Mouse (Mus musculus) left cerebral cortex, postnatal 4 days (tissue): ENCODE data around the gene H6pd. TPM values are rescaled to one million over a fixed set of nuclear protein-coding genes. Genes with fewer than 3 reads are reported as not detected.

Experiments used
- DNase-seq: peaks from one replicate; pipeline ENCODE4 v3.0.0-alpha.2; 2022
- intact Hi-C: fragments of 180-260 bp; cut with DNase I; formaldehyde crosslinking; loops from one replicate; pipeline ENCODE4 v1.15.1; 2025
- total RNA-seq, 2 experiments: library from RNA; stranded (reverse); gene quantifications; 2 replicates each; pipeline ENCODE4 v1.2.3; 2021

H6pd gene
- total RNA-seq, 2 experiments from 2014 or later, result 11.7 to 13.8 TPM

- no peak for DNase-seq
Measured at GRCm38 (mm10) chr4:150029885-150030284, 21.1 kb upstream of the H6pd start.

GRCm38 (mm10) chr4:150023518-150023917, 14.7 kb upstream of the H6pd start:
- no peak for DNase-seq
- intact Hi-C loops, result no loop called here

More at GRCm38 (mm10) chr4:150029885-150030284, 21.1 kb upstream of the H6pd start:
- intact Hi-C loops, result loop anchor here (10.0 kb wide), 1 partner anchor 185 kb away; no protein-coding TSS in a partner anchor

- intact Hi-C loops, result no loop called here
- DNase-seq, result no peak
Measured at GRCm38 (mm10) chr4:150019741-150020380, 11.0 kb upstream of the H6pd start.

GRCm38 (mm10) chr4:150015436-150015835, 6.6 kb upstream of the H6pd start:
- intact Hi-C loops, result no loop called here
- no peak for DNase-seq

- intact Hi-C loops, result no loop called here
- no peak for DNase-seq
Measured at GRCm38 (mm10) chr4:150014378-150015091, 5.7 kb upstream of the H6pd start.

GRCm38 (mm10) chr4:150013805-150014204, 5.0 kb upstream of the H6pd start:
- intact Hi-C loops, result no loop called here
- DNase-seq, result no peak

- no peak for DNase-seq
- intact Hi-C loops, result no loop called here
Measured at GRCm38 (mm10) chr4:150013186-150013690, 4.4 kb upstream of the H6pd start.

GRCm38 (mm10) chr4:150012322-150012723, 3.5 kb upstream of the H6pd start:
- no peak for DNase-seq
- intact Hi-C loops, result no loop called here

- intact Hi-C loops, result no loop called here
- no peak for DNase-seq
Measured at GRCm38 (mm10) chr4:150011564-150012321, 2.9 kb upstream of the H6pd start.

GRCm38 (mm10) chr4:150010054-150010730, 1.4 kb upstream of the H6pd start:
- no peak for DNase-seq
- intact Hi-C loops, result no loop called here

- intact Hi-C loops, result no loop called here
- DNase-seq, result no peak
Measured at GRCm38 (mm10) chr4:150009587-150009930, 736 bp upstream of the H6pd start.

- intact Hi-C loops, result no loop called here
- DNase-seq, result peak; percentile 76
Measured at GRCm38 (mm10) chr4:150008325-150008852, 434 bp downstream of the H6pd start.

- DNase-seq, result no peak
- intact Hi-C loops, result no loop called here
Measured at GRCm38 (mm10) chr4:150007444-150007843, 1.4 kb downstream of the H6pd start.

GRCm38 (mm10) chr4:150006991-150007390, 1.8 kb downstream of the H6pd start:
- intact Hi-C loops, result no loop called here
- DNase-seq, result no peak

- DNase-seq, result no peak
- intact Hi-C loops, result no loop called here
Measured at GRCm38 (mm10) chr4:150006122-150006854, 2.5 kb downstream of the H6pd start.

GRCm38 (mm10) chr4:150005231-150005630, 3.6 kb downstream of the H6pd start:
- DNase-seq, result no peak
- intact Hi-C loops, result no loop called here

- no peak for DNase-seq
- intact Hi-C loops, result no loop called here
Measured at GRCm38 (mm10) chr4:150003641-150004040, 5.2 kb downstream of the H6pd start.

- intact Hi-C loops, result no loop called here
- DNase-seq, result no peak
Measured at GRCm38 (mm10) chr4:150003021-150003580, 5.7 kb downstream of the H6pd start.

GRCm38 (mm10) chr4:150002021-150002528, 6.7 kb downstream of the H6pd start:
- DNase-seq, result no peak
- intact Hi-C loops, result no loop called here
